Mouse (Mus musculus): ENCODE measurements around the gene Safb2. TPM values are rescaled to one million over a fixed set of nuclear protein-coding genes. Genes with fewer than 3 reads are reported as not detected.
A peak's percentile ranks its signal among the peaks of the same experiment; 100 is the strongest.

Gene Safb2
- polyA plus RNA-seq, 1 experiment: 129 TPM

- peaks cover 44% of the 10 kb centered on the region for H3K36me3 ChIP-seq (replicated peaks; ENCODE audit: low read length)
- peaks cover 73% of the 10 kb centered on the region for H3K4me1 ChIP-seq
- TF ChIP-seq FLI1 (IDR thresholded peaks at IDR 0.05; ENCODE audit: low read length) (no peak; the same call in 1 of the 2 replicates), GATA1 (IDR thresholded peaks at IDR 0.05; ENCODE audit: borderline replicate concordance, low read length) (no peak)
- peak within 1 kb of the TSS; percentile 94 for H3K4me3 ChIP-seq (replicated peaks)
- no peaks in the 10 kb centered on the region for H3K9me3 ChIP-seq
- H3K27me3 ChIP-seq (replicated peaks): no peaks in the 10 kb centered on the region
Measured at GRCm38 (mm10) chr17:56609452-56610171, 25.2 kb upstream of the Safb2 start, which contains the start of gene 2410015M20Rik. Gene 2410015M20Rik (minus strand): TSS chr17:56609771.

- peak overlapping the region; percentile 94 for H3K4me3 ChIP-seq (replicated peaks)
- TF ChIP-seq GATA1 (IDR thresholded peaks at IDR 0.05; ENCODE audit: borderline replicate concordance, low read length) (no peak), FLI1 (IDR thresholded peaks at IDR 0.05; ENCODE audit: low read length) (no peak)
- no peaks in the 10 kb centered on the region for H3K9me3 ChIP-seq
- H3K36me3 ChIP-seq (replicated peaks; ENCODE audit: low read length): peaks cover 47% of the 10 kb centered on the region
- no peaks in the 10 kb centered on the region for H3K27me3 ChIP-seq (replicated peaks)
- H3K4me1 ChIP-seq: peaks cover 64% of the 10 kb centered on the region
Measured at GRCm38 (mm10) chr17:56608699-56609098, 24.3 kb upstream of the Safb2 start.

GRCm38 (mm10) chr17:56607521-56608062 is 23.2 kb upstream of the Safb2 start:
- peaks cover 59% of the 10 kb centered on the region for H3K36me3 ChIP-seq (replicated peaks; ENCODE audit: low read length)
- no peaks in the 10 kb centered on the region for H3K27me3 ChIP-seq (replicated peaks)

GRCm38 (mm10) chr17:56605431-56605830 is 21.0 kb upstream of the Safb2 start:
- Histone ChIP-seq H3K4me1 (peaks cover 36% of the 10 kb centered on the region), H3K4me3 (replicated peaks) (peak overlapping the region; percentile 53), H3K36me3 (replicated peaks; ENCODE audit: low read length) (peaks cover 78% of the 10 kb centered on the region), H3K9me3 (no peaks in the 10 kb centered on the region), H3K27me3 (replicated peaks) (no peaks in the 10 kb centered on the region)
- TF ChIP-seq FLI1 (IDR thresholded peaks at IDR 0.05; ENCODE audit: low read length): no peak

More at GRCm38 (mm10) chr17:56607521-56608062, 23.2 kb upstream of the Safb2 start:
- TF ChIP-seq FLI1 (IDR thresholded peaks at IDR 0.05; ENCODE audit: low read length) (no peak), GATA1 (IDR thresholded peaks at IDR 0.05; ENCODE audit: borderline replicate concordance, low read length) (no peak)
- peaks cover 58% of the 10 kb centered on the region for H3K4me1 ChIP-seq
- no peaks in the 10 kb centered on the region for H3K9me3 ChIP-seq
- peak overlapping the region; percentile 66 for H3K4me3 ChIP-seq (replicated peaks)

GRCm38 (mm10) chr17:56604422-56604821 is 20.0 kb upstream of the Safb2 start:
- H3K4me3 ChIP-seq (replicated peaks): no peak overlapping the region
- peaks cover 88% of the 10 kb centered on the region for H3K36me3 ChIP-seq (replicated peaks; ENCODE audit: low read length)
- no peaks in the 10 kb centered on the region for H3K27me3 ChIP-seq (replicated peaks)
- no peaks in the 10 kb centered on the region for H3K9me3 ChIP-seq
- TF ChIP-seq GATA1 (IDR thresholded peaks at IDR 0.05; ENCODE audit: borderline replicate concordance, low read length): no peak
- peaks cover 31% of the 10 kb centered on the region for H3K4me1 ChIP-seq

- H3K9me3 ChIP-seq: no peaks in the 10 kb centered on the region
- TF ChIP-seq GATA1 (IDR thresholded peaks at IDR 0.05; ENCODE audit: borderline replicate concordance, low read length) (no peak), FLI1 (IDR thresholded peaks at IDR 0.05; ENCODE audit: low read length) (no peak)
- H3K27me3 ChIP-seq (replicated peaks): no peaks in the 10 kb centered on the region
- peaks cover 31% of the 10 kb centered on the region for H3K4me1 ChIP-seq
- no peak overlapping the region for H3K4me3 ChIP-seq (replicated peaks)
- peaks cover 92% of the 10 kb centered on the region for H3K36me3 ChIP-seq (replicated peaks; ENCODE audit: low read length)
Measured at GRCm38 (mm10) chr17:56604070-56604380, 19.6 kb upstream of the Safb2 start.

- Histone ChIP-seq H3K4me3 (replicated peaks) (no peak overlapping the region), H3K36me3 (replicated peaks; ENCODE audit: low read length) (peaks cover 94% of the 10 kb centered on the region), H3K4me1 (peaks cover 25% of the 10 kb centered on the region), H3K9me3 (no peaks in the 10 kb centered on the region), H3K27me3 (replicated peaks) (no peaks in the 10 kb centered on the region)
- TF ChIP-seq FLI1 (IDR thresholded peaks at IDR 0.05; ENCODE audit: low read length) (no peak), GATA1 (IDR thresholded peaks at IDR 0.05; ENCODE audit: borderline replicate concordance, low read length) (no peak)
Measured at GRCm38 (mm10) chr17:56603186-56604069, 19.0 kb upstream of the Safb2 start.

GRCm38 (mm10) chr17:56593527-56594271 is 9.3 kb upstream of the Safb2 start:
- no peak for TF ChIP-seq GATA1 (IDR thresholded peaks at IDR 0.05; ENCODE audit: borderline replicate concordance, low read length)
- no peak for TF ChIP-seq FLI1 (IDR thresholded peaks at IDR 0.05; ENCODE audit: low read length)
- Histone ChIP-seq H3K4me1 (peaks cover 52% of the 10 kb centered on the region), H3K36me3 (replicated peaks; ENCODE audit: low read length) (peaks cover 97% of the 10 kb centered on the region), H3K27me3 (replicated peaks) (no peaks in the 10 kb centered on the region), H3K9me3 (no peaks in the 10 kb centered on the region), H3K4me3 (replicated peaks) (peak overlapping the region; percentile 29)

GRCm38 (mm10) chr17:56592553-56592952 is 8.2 kb upstream of the Safb2 start:
- Histone ChIP-seq H3K4me3 (replicated peaks) (no peak overlapping the region), H3K27me3 (replicated peaks) (no peaks in the 10 kb centered on the region), H3K36me3 (replicated peaks; ENCODE audit: low read length) (peaks cover 100% of the 10 kb centered on the region), H3K4me1 (peaks cover 64% of the 10 kb centered on the region), H3K9me3 (no peaks in the 10 kb centered on the region)
- TF ChIP-seq GATA1 (IDR thresholded peaks at IDR 0.05; ENCODE audit: borderline replicate concordance, low read length) (no peak), FLI1 (IDR thresholded peaks at IDR 0.05; ENCODE audit: low read length) (no peak)

All from megakaryocyte, embryonic 14.5 days (primary cell).